Mouse (Mus musculus): ENCODE measurements around the gene Olfr691. TPM values are rescaled to one million over a fixed set of nuclear protein-coding genes. Genes with fewer than 3 reads are reported as not detected.

The Olfr691 gene
- polyA plus RNA-seq, 1 experiment from 2014 or later: not detected

DNA sequence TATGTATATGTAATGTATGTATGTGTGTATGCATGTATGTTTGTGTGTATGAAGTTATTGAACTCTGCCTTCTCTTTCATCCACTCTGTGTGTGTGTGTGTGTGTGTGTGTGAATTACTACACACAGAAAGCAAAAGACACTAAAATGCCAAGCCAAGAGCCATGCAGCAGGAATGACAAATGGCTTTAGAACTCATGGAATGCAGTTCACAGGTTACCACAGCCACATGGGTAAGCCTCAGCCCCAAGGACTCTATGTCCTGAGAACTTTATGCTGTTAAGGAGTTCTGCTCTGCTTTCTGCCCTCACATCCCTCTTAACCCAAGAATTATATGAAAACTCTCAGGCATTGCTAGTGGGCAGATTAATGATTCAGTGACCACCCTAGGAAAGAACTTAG, 52.0 kb downstream of the Olfr691 start:
- ATAC-seq (replicated peaks; ENCODE audit: insufficient number of reproducible peaks, low FRiP score, low TSS enrichment): no peak
- Histone ChIP-seq H3K9ac (ENCODE audit: low read depth, low read length) (no peak overlapping the region), H3K27ac (ENCODE audit: low read depth, low read length) (no peak overlapping the region), H3K9me3 (replicated peaks; ENCODE audit: control insufficient read depth, low read length) (no peaks in the 10 kb centered on the region), H3K4me3 (ENCODE audit: low read depth, low read length) (no peak overlapping the region), H3K27me3 (ENCODE audit: control insufficient read depth, insufficient read depth, low read length) (no peaks in the 10 kb centered on the region), H3K4me2 (no peak overlapping the region), H3K4me1 (ENCODE audit: control insufficient read depth, insufficient read depth, low read length) (no peaks in the 10 kb centered on the region), H3K36me3 (ENCODE audit: control insufficient read depth, insufficient read depth, low read length) (no peaks in the 10 kb centered on the region)

DNA sequence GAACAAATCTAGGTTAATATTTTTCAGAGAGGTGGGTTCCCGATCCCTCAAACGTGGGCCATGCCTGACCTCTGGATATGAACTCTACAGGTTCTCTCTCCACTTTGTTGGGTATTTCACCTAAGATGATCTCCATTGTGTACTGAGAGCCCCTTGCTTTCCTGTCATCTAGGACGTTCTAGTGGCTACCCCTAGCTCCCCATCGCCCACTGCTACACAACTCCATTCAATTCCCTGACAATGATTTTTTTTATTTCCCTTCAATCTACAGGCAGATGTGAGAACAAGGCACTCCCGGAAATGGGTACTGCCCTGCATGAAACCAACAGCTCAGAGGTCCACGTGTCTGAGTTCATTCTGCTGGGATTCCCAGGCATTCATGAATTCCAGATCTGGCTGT, 54.3 kb downstream of the Olfr691 start, which contains the start of gene Olfr688:
Gene Olfr688, plus strand, starts transcription at position 301 of the 400 bp plus-strand sequence.
- ATAC-seq (replicated peaks; ENCODE audit: insufficient number of reproducible peaks, low FRiP score, low TSS enrichment): no peak

More for the DNA sequence above, 54.3 kb downstream of the Olfr691 start, which contains the start of gene Olfr688:
- WGBS (ENCODE audit: insufficient replicate concordance): 74% methylated on average over 6 of the region's 6 CpGs
- Histone ChIP-seq H3K4me1 (ENCODE audit: control insufficient read depth, insufficient read depth, low read length) (no peaks in the 10 kb centered on the region), H3K36me3 (ENCODE audit: control insufficient read depth, insufficient read depth, low read length) (no peaks in the 10 kb centered on the region), H3K9me3 (replicated peaks; ENCODE audit: control insufficient read depth, low read length) (no peaks in the 10 kb centered on the region), H3K27ac (ENCODE audit: low read depth, low read length) (no peak within 1 kb of the TSS), H3K4me2 (no peak within 1 kb of the TSS), H3K27me3 (ENCODE audit: control insufficient read depth, insufficient read depth, low read length) (no peaks in the 10 kb centered on the region), H3K9ac (ENCODE audit: low read depth, low read length) (no peak within 1 kb of the TSS), H3K4me3 (ENCODE audit: low read depth, low read length) (no peak within 1 kb of the TSS)

Other genes with a start within 250 kb of the Olfr691 start
- not detected in 2 replicates for gene Olfr680-ps1, start 249.5 kb downstream of the Olfr691 start, polyA plus RNA-seq (2014; fragmentation: Nextera tagmentation; extraction: Ambion mirVana)
- gene Olfr681, start 225.4 kb downstream of the Olfr691 start, polyA plus RNA-seq (2014; fragmentation: Nextera tagmentation; extraction: Ambion mirVana): not detected in 2 replicates
- gene Olfr683, start 195.3 kb downstream of the Olfr691 start, polyA plus RNA-seq (2014; fragmentation: Nextera tagmentation; extraction: Ambion mirVana): not detected in 2 replicates
- gene Olfr684, start 178.6 kb downstream of the Olfr691 start, polyA plus RNA-seq (2014; fragmentation: Nextera tagmentation; extraction: Ambion mirVana): not detected in 2 replicates
- not detected in 2 replicates for gene Olfr685, start 156.3 kb downstream of the Olfr691 start, polyA plus RNA-seq (2014; fragmentation: Nextera tagmentation; extraction: Ambion mirVana)
- not detected in 2 replicates for gene Olfr686, start 134.8 kb downstream of the Olfr691 start, polyA plus RNA-seq (2014; fragmentation: Nextera tagmentation; extraction: Ambion mirVana)
- gene Olfr688, start 54.2 kb downstream of the Olfr691 start, polyA plus RNA-seq (2014; fragmentation: Nextera tagmentation; extraction: Ambion mirVana): not detected in 2 replicates
- not detected in 2 replicates for gene Olfr689, start 31.1 kb downstream of the Olfr691 start, polyA plus RNA-seq (2014; fragmentation: Nextera tagmentation; extraction: Ambion mirVana)
- not detected in 2 replicates for gene Olfr690, start 8.2 kb downstream of the Olfr691 start, polyA plus RNA-seq (2014; fragmentation: Nextera tagmentation; extraction: Ambion mirVana)
- not detected in 2 replicates for gene Olfr692, start 26.0 kb upstream of the Olfr691 start, polyA plus RNA-seq (2014; fragmentation: Nextera tagmentation; extraction: Ambion mirVana)
- not detected in 2 replicates for gene Gm5901, start 32.8 kb upstream of the Olfr691 start, polyA plus RNA-seq (2014; fragmentation: Nextera tagmentation; extraction: Ambion mirVana)
- gene Fam160a2, start 57.8 kb upstream of the Olfr691 start, polyA plus RNA-seq (2014; fragmentation: Nextera tagmentation; extraction: Ambion mirVana): 29.7 and 30.6 TPM in 2 replicates
- not detected in 2 replicates for gene Cnga4, start 62.3 kb upstream of the Olfr691 start, polyA plus RNA-seq (2014; fragmentation: Nextera tagmentation; extraction: Ambion mirVana)
- gene Cckbr, start 83.5 kb upstream of the Olfr691 start, polyA plus RNA-seq (2014; fragmentation: Nextera tagmentation; extraction: Ambion mirVana): 0.16 TPM in 1 of 2 replicates, not detected in the other
- 71.2 and 74.7 TPM in 2 replicates for gene Cavin3, start 140.0 kb upstream of the Olfr691 start, polyA plus RNA-seq (2014; fragmentation: Nextera tagmentation; extraction: Ambion mirVana)
- 53.8 and 62.2 TPM in 2 replicates for gene Smpd1, start 212.1 kb upstream of the Olfr691 start, polyA plus RNA-seq (2014; fragmentation: Nextera tagmentation; extraction: Ambion mirVana)
- gene Apbb1, start 239.4 kb upstream of the Olfr691 start, polyA plus RNA-seq (2014; fragmentation: Nextera tagmentation; extraction: Ambion mirVana): 43.5 and 49.7 TPM in 2 replicates

Data from heart, embryonic 11.5 days (tissue).